Mouse (Mus musculus) C2C12 (cell line): Measurements from ENCODE around the gene Ryr1. TPM values are rescaled to one million over a fixed set of nuclear protein-coding genes. Genes with fewer than 3 reads are reported as not detected.
A peak's percentile ranks its signal among the peaks of the same experiment; 100 is the strongest.

Source experiments
- H3K27me3 ChIP-seq: one replicate; pipeline ENCODE4 v1.6.1; 2011; ENCODE audit not compliant: control insufficient read depth, insufficient read depth, insufficient read length
- H3K36me3 ChIP-seq: one replicate; pipeline ENCODE4 v1.6.1; 2011; ENCODE audit not compliant: control insufficient read depth, insufficient read depth
- H3K4me3 ChIP-seq: one replicate; pipeline ENCODE4 v1.5.1; 2011; ENCODE audit warnings: mild to moderate bottlenecking, control low read depth; ENCODE audit not compliant: poor library complexity, insufficient read depth, severe bottlenecking
- H3K79me2 ChIP-seq: one replicate; pipeline ENCODE4 v1.6.1; 2011; ENCODE audit not compliant: control insufficient read depth, insufficient read depth
- H3K79me3 ChIP-seq: one replicate; pipeline ENCODE4 v1.6.1; 2011; ENCODE audit warnings: low read depth, control low read depth
- H3ac ChIP-seq: one replicate; pipeline ENCODE3; 2011; ENCODE audit warnings: low read depth; ENCODE audit not compliant: control insufficient read depth, insufficient read length
- CEBPB ChIP-seq: IDR thresholded peaks from one replicate; pipeline ENCODE4 v1.6.1; 2011; ENCODE audit warnings: low read depth, mild to moderate bottlenecking, control low read depth, moderate library complexity
- CTCF ChIP-seq: IDR thresholded peaks from one replicate; pipeline ENCODE4 v1.5.1; 2011; ENCODE audit not compliant: control insufficient read depth, insufficient read depth, insufficient read length
- FOSL1 ChIP-seq: IDR thresholded peaks from one replicate; pipeline ENCODE4 v1.8.0; 2011; ENCODE audit warnings: mild to moderate bottlenecking, low read length; ENCODE audit not compliant: poor library complexity, insufficient read depth, severe bottlenecking
- MAX ChIP-seq: IDR thresholded peaks from one replicate; pipeline ENCODE4 v1.6.1; 2011; ENCODE audit warnings: mild to moderate bottlenecking, control low read depth
- MYOD1 ChIP-seq: IDR thresholded peaks from one replicate; pipeline ENCODE4 v1.6.1; 2011; ENCODE audit warnings: low read depth; ENCODE audit not compliant: control insufficient read depth, insufficient read length
- MYOG ChIP-seq: IDR thresholded peaks from one replicate; pipeline ENCODE4 v1.6.1; 2011; ENCODE audit not compliant: control insufficient read depth, insufficient read length; ENCODE audit errors: extremely low read depth
- USF1 ChIP-seq: IDR thresholded peaks from one replicate; pipeline ENCODE4 v1.6.1; 2011; ENCODE audit warnings: low read depth, mild to moderate bottlenecking, control low read depth, moderate library complexity
- polyA plus RNA-seq: library from polyadenylated mRNA; unstranded; fragments of >200 nt; fragmentation: generic; extraction: Trizol; gene quantifications from one replicate; pipeline ENCODE4 v1.2.1, GENCODE M21; 2012; ENCODE audit warnings: missing spikeins

The Ryr1 gene
- polyA plus RNA-seq, 1 experiment, result 1.1 TPM

DNA sequence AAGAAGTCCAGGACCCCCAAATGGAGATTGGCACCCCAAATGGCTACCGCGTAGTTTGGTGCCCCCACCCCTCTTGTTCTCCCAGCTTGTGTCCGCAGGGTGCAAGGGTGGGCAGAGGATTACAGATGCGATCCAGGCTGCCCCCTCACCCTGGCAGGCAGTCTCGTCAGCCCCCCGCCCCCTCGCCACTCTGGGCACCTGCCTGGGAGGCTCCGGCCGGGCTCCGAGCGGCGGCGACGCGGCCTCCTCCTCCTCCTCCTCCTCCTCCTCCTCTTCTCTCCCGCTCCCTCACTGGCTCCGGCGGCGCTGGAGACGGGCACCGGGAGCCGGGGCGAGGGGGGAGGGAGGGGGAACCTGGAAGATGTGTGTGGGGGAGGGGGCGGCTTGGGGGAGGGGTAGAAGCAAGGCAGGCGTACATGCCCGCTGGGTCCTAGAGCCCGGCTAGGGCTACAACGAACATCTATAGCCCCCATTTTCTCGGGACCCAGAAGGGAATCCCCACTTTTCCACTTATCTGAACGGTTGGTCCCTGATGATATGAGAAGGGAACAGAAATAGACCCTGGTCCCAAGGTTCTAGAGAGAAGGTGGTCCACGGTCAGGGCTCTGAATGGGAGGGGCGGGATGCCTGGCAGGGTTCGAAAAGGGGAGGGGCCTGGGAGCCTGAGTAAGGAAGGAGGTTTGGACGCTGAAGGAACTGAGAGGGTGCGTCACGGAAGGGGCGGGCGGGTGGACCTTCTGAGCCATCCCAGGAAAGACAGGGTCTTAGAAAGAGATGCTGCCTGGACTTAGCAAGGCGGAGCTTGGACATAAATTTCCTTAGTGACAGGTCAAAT, 44.5 kb upstream of the Ryr1 start:
- Histone ChIP-seq H3K36me3 (peaks cover 7% of the 10 kb centered on the region), H3K27me3 (no peaks in the 10 kb centered on the region), H3K4me3 (peak overlapping the region; percentile 44), H3ac (peak overlapping the region; percentile 89), H3K79me2 (no peaks in the 10 kb centered on the region), H3K79me3 (no peaks in the 10 kb centered on the region)
- TF ChIP-seq CTCF, result no peak
- no peak for TF ChIP-seq MYOD1
- no peak for TF ChIP-seq MYOG
- TF ChIP-seq FOSL1, result no peak
- TF ChIP-seq CEBPB, result no peak
- TF ChIP-seq USF1, result no peak
- TF ChIP-seq MAX, result no peak

DNA sequence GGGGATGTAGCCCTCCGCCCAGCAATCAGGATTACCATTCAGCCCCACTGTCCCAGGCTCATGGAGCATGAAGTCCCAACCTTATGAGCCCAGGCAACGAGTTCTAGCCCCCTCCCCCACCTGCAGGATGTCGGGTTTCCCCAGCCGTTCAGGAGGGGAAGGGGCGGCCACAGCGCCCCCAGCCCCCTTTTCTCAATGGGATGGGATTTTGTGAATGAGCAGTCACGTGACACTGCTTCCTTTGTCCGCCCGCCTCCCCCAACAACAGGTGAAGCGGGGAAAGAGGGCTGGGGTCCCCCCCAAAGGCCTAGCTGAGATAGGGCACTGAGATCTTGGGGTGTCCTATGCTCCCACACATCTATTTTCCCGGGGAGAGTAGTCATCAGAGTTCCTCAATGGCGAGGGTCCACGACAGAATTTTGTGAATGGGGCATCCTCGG, 43.8 kb upstream of the Ryr1 start:
- Histone ChIP-seq H3K27me3 (no peaks in the 10 kb centered on the region), H3K79me3 (no peaks in the 10 kb centered on the region), H3K36me3 (peaks cover 5% of the 10 kb centered on the region), H3K79me2 (no peaks in the 10 kb centered on the region), H3ac (peak overlapping the region; percentile 55), H3K4me3 (peak overlapping the region; percentile 44)
- no peak for TF ChIP-seq MYOG
- TF ChIP-seq CEBPB, result no peak
- no peak for TF ChIP-seq MYOD1
- TF ChIP-seq USF1, result peak; percentile 66
- TF ChIP-seq CTCF, result no peak

- H3ac ChIP-seq, result no peak overlapping the region
- H3K27me3 ChIP-seq, result no peaks in the 10 kb centered on the region
- H3K79me2 ChIP-seq, result no peaks in the 10 kb centered on the region
- H3K79me3 ChIP-seq, result no peaks in the 10 kb centered on the region
- TF ChIP-seq FOSL1 (no peak), MYOD1 (no peak), CEBPB (no peak), USF1 (no peak), CTCF (no peak), MYOG (no peak), MAX (no peak)
- no peak overlapping the region for H3K4me3 ChIP-seq
- H3K36me3 ChIP-seq, result peaks cover 4% of the 10 kb centered on the region
Observed at GRCm38 (mm10) chr7:29168121-29168695, 43.2 kb upstream of the Ryr1 start.

- Histone ChIP-seq H3K27me3 (no peaks in the 10 kb centered on the region), H3K79me3 (no peaks in the 10 kb centered on the region), H3K4me3 (no peak overlapping the region), H3K36me3 (peaks cover 4% of the 10 kb centered on the region), H3ac (no peak overlapping the region), H3K79me2 (no peaks in the 10 kb centered on the region)
- TF ChIP-seq FOSL1 (no peak), USF1 (no peak), CEBPB (no peak), MYOD1 (no peak), MAX (no peak), MYOG (no peak), CTCF (no peak)
Observed at GRCm38 (mm10) chr7:29167656-29168055, 42.7 kb upstream of the Ryr1 start.

DNA sequence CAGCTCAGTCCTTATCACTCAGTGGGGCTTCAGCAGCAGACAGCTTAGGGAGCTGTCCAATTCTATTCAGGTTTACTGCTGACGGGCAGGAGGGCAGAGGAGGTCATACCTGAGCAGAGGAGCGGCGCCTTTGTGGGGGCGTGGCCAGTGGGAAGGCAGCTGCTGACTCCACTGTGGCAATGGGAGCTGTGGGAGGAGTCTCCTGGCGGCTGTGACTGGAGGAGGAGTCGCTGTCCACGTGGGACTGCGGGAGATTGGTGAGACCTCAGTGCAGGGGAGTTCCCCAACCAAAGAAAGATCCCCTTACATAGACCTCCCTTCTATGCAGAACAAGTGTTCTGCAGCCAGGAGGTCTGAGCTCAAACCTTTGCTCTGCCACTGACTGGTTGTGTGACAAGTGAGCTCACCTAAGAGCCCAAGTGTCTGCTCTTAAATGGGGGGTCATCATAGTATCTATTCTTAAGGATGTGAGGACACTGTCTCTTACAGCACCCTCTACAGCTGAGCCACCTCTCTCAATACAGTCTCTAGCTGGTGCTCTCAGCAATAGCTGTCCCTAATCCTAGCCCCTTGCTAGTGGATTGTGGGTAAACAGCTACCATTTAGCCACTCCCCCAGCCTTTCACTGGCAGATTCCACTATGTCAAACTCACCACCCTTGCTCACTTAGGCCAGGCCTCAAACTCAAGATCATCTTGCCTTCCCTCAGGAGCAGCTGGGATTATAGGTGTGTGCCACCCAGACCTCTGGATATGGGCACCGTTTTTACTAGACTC, 38.0 kb upstream of the Ryr1 start:
- no peaks in the 10 kb centered on the region for H3K79me3 ChIP-seq
- no peaks in the 10 kb centered on the region for H3K79me2 ChIP-seq
- no peak overlapping the region for H3ac ChIP-seq
- H3K36me3 ChIP-seq, result peaks cover 4% of the 10 kb centered on the region
- H3K4me3 ChIP-seq, result no peak overlapping the region
- H3K27me3 ChIP-seq, result no peaks in the 10 kb centered on the region
- TF ChIP-seq USF1 (no peak), CEBPB (no peak), MAX (no peak), MYOD1 (no peak), CTCF (no peak), FOSL1 (no peak), MYOG (no peak)
